8 mouse cellular contexts compared by ENCODE assay signal in genomic region chr11:76242901-76243810, GRCm38 (mm10). TPM values are rescaled to one million over a fixed set of nuclear protein-coding genes. Genes with fewer than 3 reads are reported as not detected.
DNase-seq lines count a peak whose midpoint lies in the region; ATAC-seq and TF ChIP-seq lines count a peak whose summit lies in the region.

Mrm3 (plus strand) TSS chr11:76243715.
Glod4 (minus strand) TSS chr11:76243725.

- peak within 1 kb of the TSS; percentile 83 for H3K4me3 ChIP-seq in bone marrow, adult 2 months (replicated peaks; ENCODE audit: control insufficient read depth, low read depth, low read length)
- H3K4me3 ChIP-seq in embryonic facial prominence, embryonic 15.5 days (replicated peaks) = peak within 1 kb of the TSS; percentile 94
- peak within 1 kb of the TSS; percentile 95 for H3K4me3 ChIP-seq in heart, embryonic 10.5 days
- H3K4me3 ChIP-seq in kidney, embryonic 15.5 days (replicated peaks) = peak within 1 kb of the TSS; percentile 93

- peaks cover 25% of the 10 kb centered on the region for H3K36me3 ChIP-seq in embryonic facial prominence, embryonic 15.5 days
- H3K36me3 ChIP-seq in heart, embryonic 10.5 days = peaks cover 35% of the 10 kb centered on the region
- peaks cover 41% of the 10 kb centered on the region for H3K36me3 ChIP-seq in kidney, embryonic 15.5 days

- H3K9ac ChIP-seq in embryonic facial prominence, embryonic 15.5 days = peak within 1 kb of the TSS; percentile 88
- peak within 1 kb of the TSS; percentile 86 for H3K9ac ChIP-seq in kidney, embryonic 15.5 days

- no peaks in the 10 kb centered on the region for H3K27me3 ChIP-seq in embryonic facial prominence, embryonic 15.5 days
- H3K27me3 ChIP-seq in heart, embryonic 10.5 days (ENCODE audit: insufficient read depth, poor library complexity, severe bottlenecking) = no peaks in the 10 kb centered on the region
- no peaks in the 10 kb centered on the region for H3K27me3 ChIP-seq in kidney, embryonic 15.5 days

- no peak for TF ChIP-seq CTCF in bone marrow, adult 2 months (IDR thresholded peaks at IDR 0.05; ENCODE audit: control insufficient read depth, insufficient read depth, low read length)

- peak; percentile 85 for ATAC-seq in embryonic facial prominence, embryonic 15.5 days (ENCODE audit: insufficient number of reproducible peaks, low FRiP score, low TSS enrichment, low read depth)
- ATAC-seq in kidney, embryonic 15.5 days (replicated peaks; ENCODE audit: low FRiP score) = peak; percentile 84
- peak; percentile 95 for ATAC-seq in monocyte, adult 5-6 weeks (replicated peaks; ENCODE audit: insufficient number of reproducible peaks, low FRiP score, low TSS enrichment, poor library complexity, severe bottlenecking)

- peak within 1 kb of the TSS; percentile 80 for H3K4me2 ChIP-seq in embryonic facial prominence, embryonic 15.5 days (replicated peaks)
- peak within 1 kb of the TSS; percentile 87 for H3K4me2 ChIP-seq in kidney, embryonic 15.5 days

- TF ChIP-seq POLR2A in bone marrow, adult 2 months (IDR thresholded peaks at IDR 0.05; ENCODE audit: borderline replicate concordance, control insufficient read depth, low read depth, low read length) = peak; percentile 78; the same call in 1 of the 2 replicates

- H3K9me3 ChIP-seq in embryonic facial prominence, embryonic 15.5 days (replicated peaks) = no peaks in the 10 kb centered on the region
- H3K9me3 ChIP-seq in heart, embryonic 10.5 days = no peaks in the 10 kb centered on the region
- no peaks in the 10 kb centered on the region for H3K9me3 ChIP-seq in kidney, embryonic 15.5 days (replicated peaks)

- no peaks in the 10 kb centered on the region; the same call in 1 of the 2 replicates for H3K4me1 ChIP-seq in bone marrow, adult 2 months (ENCODE audit: control insufficient read depth, insufficient read depth, low read length)
- peaks cover 19% of the 10 kb centered on the region for H3K4me1 ChIP-seq in embryonic facial prominence, embryonic 15.5 days
- peaks cover 16% of the 10 kb centered on the region for H3K4me1 ChIP-seq in heart, embryonic 10.5 days
- peaks cover 23% of the 10 kb centered on the region for H3K4me1 ChIP-seq in kidney, embryonic 15.5 days

- WGBS in bone marrow, adult 2 months = under 1% methylated on average over 61 of the region's 61 CpGs
- WGBS in embryonic facial prominence, embryonic 15.5 days = under 1% methylated on average over 59 of the region's 61 CpGs
- WGBS in heart, embryonic 10.5 days = under 1% methylated on average over 61 of the region's 61 CpGs
- under 1% methylated on average over 60 of the region's 61 CpGs for WGBS in kidney, embryonic 15.5 days

- no peak within 1 kb of the TSS; the same call in 1 of the 2 replicates for H3K27ac ChIP-seq in bone marrow, adult 2 months (ENCODE audit: control insufficient read depth, insufficient read depth, low read depth, low read length, poor library complexity)
- peak within 1 kb of the TSS; percentile 86 for H3K27ac ChIP-seq in embryonic facial prominence, embryonic 15.5 days (replicated peaks)
- H3K27ac ChIP-seq in heart, embryonic 10.5 days = peak within 1 kb of the TSS; percentile 94
- peak within 1 kb of the TSS; percentile 52 for H3K27ac ChIP-seq in kidney, embryonic 15.5 days

- DNase-seq in 416B (ENCODE audit: low read depth) = peak; percentile 87
- peak; percentile 96 for DNase-seq in heart, embryonic 10.5 days (ENCODE audit: low spot score)
- DNase-seq in liver = peak; percentile 89
- peak; percentile 87 to 94 for DNase-seq in spleen, postnatal 4 days (ENCODE audit: low spot score in 2 of 2)

RNA-seq across cellular contexts. Expression of gene Mrm3, which starts in this region (rescaled TPM):
- 3.7 and 8.0 TPM in 2 replicates for polyA plus RNA-seq in bone marrow, adult 2 months (2011; ENCODE audit: insufficient read depth, insufficient read length, low replicate concordance, missing spikeins)
- polyA plus RNA-seq in embryonic facial prominence, embryonic 15.5 days (2015; fragmentation: Nextera tagmentation; extraction: Ambion mirVana) = 23.8 and 24.3 TPM in 2 replicates
- 27.8 and 29.1 TPM in 2 replicates for polyA plus RNA-seq in heart, embryonic 10.5 days (2016; fragmentation: Nextera tagmentation; extraction: Ambion mirVana)
- 25.7 and 26.3 TPM in 2 replicates for polyA plus RNA-seq in kidney, embryonic 15.5 days (2015; fragmentation: Nextera tagmentation; extraction: Ambion mirVana)
- 3.2 to 9.7 TPM (median 5.5 TPM) in 3 replicates for total RNA-seq in monocyte, adult 5-6 weeks (2017)

RNA-seq across cellular contexts. Expression of gene Glod4, which starts in this region (rescaled TPM):
- polyA plus RNA-seq in bone marrow, adult 2 months (2011; ENCODE audit: insufficient read depth, insufficient read length, low replicate concordance, missing spikeins) = 23.6 and 25.0 TPM in 2 replicates
- 111 and 126 TPM in 2 replicates for polyA plus RNA-seq in embryonic facial prominence, embryonic 15.5 days (2015; fragmentation: Nextera tagmentation; extraction: Ambion mirVana)
- 126 and 135 TPM in 2 replicates for polyA plus RNA-seq in heart, embryonic 10.5 days (2016; fragmentation: Nextera tagmentation; extraction: Ambion mirVana)
- 141 and 144 TPM in 2 replicates for polyA plus RNA-seq in kidney, embryonic 15.5 days (2015; fragmentation: Nextera tagmentation; extraction: Ambion mirVana)
- 66.2 to 85.9 TPM (median 77.0 TPM) in 3 replicates for total RNA-seq in monocyte, adult 5-6 weeks (2017)
